Mouse (Mus musculus) frontal cortex, postnatal 36 days (tissue): ENCODE data around the gene Fkbp5.
A peak's percentile ranks its signal among the peaks of the same experiment; 100 is the strongest.

Source experiments
- DNase-seq, 2 experiments: peaks; one replicate each; pipeline ENCODE4 v3.0.0; 2022; ENCODE audit warnings: low spot score in 2 of 2

Gene Fkbp5

GRCm38 (mm10) chr17:28523355-28524008, 6.2 kb upstream of the Fkbp5 start:
- no peak for DNase-seq

DNA sequence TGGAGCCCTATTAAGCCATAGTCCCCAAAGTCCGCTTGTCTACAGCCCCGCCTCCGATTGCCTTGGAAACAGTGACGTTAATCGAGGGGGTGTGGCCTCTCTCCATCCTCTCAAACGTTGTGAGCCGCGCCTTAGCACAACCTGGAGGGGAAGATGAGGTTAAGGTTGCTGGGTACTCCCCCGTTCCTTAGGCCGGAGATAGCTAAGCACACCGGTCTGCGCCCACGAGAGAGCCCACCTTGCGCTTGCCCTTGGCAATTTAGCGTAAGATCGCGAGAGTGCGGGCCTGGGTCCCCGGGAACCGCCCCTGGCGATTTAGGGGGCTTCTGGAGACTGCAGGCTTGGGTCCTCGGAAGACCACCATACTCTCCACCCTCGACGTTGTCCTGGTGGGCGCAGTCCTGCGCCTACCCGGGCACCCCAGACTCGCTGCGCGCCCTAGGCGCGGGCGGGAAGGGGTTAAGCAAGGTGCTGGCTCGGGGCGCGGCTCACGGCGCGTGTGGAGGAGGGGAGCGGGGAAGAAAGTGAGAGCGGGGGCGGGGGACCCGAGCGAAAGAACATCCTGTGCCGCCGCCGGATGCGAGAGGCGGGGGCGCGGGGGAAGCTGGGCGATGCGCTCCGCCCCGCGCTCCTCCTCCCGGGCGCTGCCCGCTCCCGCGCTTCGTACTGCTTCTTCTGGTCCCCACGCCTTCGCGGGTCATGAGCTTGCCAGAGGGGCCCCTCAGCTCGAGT, 5.5 kb upstream of the Fkbp5 start:
- DNase-seq: peak; percentile 93

GRCm38 (mm10) chr17:28521920-28522319, 4.6 kb upstream of the Fkbp5 start:
- no peak for DNase-seq

GRCm38 (mm10) chr17:28521071-28521726, 3.9 kb upstream of the Fkbp5 start:
- DNase-seq: no peak

GRCm38 (mm10) chr17:28520561-28520960, 3.2 kb upstream of the Fkbp5 start:
- DNase-seq: no peak

GRCm38 (mm10) chr17:28519827-28520226, 2.5 kb upstream of the Fkbp5 start:
- peak in 1 of 2 experiments; percentile 12 for DNase-seq

DNA sequence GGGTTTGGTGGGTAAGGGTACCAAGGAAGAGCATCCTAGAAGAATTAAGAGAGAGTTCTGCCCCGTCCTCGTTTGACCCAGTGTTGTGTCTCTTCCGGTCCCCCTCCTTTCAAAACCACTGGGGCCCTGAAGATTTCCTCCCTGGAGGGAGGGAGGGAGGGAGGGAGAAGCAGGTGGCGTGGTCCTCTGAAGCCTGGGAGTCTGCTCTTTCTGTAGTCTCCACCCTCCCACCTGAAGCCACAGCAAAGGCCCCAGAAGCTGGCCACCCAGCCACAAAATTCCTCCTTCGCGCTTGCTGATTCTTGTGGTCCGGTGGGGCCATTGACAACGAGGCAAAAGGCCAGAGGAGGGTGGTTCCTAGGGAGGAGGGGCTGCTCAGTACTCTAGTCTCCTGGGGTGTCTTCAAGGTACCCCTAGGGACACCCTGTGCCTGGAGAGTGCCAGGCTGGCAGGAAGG, 1.3 kb upstream of the Fkbp5 start:
- no peak for DNase-seq

GRCm38 (mm10) chr17:28517956-28518614, 758 bp upstream of the Fkbp5 start:
- DNase-seq: peak; percentile 77 to 93

DNA sequence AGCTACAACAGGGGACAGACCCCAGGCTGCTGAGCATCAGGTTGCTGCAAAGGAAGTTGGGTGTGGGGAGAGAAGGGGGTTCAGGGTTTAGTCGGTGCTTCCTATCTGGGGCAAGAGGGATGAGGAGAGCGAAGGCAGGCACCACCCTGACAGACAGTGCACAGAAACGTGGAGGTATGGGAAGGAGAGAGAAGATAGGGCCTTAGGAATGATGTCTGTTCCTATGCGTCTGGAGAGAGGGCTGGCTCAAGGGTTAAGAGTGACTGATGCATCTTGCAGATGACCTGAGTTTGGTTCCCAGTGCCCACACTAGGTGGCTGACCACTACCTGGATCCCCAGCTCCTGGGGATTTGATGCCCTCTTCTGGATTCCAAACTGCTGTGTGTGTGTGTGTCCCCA, 446 bp downstream of the Fkbp5 start:
- no peak for DNase-seq

DNA sequence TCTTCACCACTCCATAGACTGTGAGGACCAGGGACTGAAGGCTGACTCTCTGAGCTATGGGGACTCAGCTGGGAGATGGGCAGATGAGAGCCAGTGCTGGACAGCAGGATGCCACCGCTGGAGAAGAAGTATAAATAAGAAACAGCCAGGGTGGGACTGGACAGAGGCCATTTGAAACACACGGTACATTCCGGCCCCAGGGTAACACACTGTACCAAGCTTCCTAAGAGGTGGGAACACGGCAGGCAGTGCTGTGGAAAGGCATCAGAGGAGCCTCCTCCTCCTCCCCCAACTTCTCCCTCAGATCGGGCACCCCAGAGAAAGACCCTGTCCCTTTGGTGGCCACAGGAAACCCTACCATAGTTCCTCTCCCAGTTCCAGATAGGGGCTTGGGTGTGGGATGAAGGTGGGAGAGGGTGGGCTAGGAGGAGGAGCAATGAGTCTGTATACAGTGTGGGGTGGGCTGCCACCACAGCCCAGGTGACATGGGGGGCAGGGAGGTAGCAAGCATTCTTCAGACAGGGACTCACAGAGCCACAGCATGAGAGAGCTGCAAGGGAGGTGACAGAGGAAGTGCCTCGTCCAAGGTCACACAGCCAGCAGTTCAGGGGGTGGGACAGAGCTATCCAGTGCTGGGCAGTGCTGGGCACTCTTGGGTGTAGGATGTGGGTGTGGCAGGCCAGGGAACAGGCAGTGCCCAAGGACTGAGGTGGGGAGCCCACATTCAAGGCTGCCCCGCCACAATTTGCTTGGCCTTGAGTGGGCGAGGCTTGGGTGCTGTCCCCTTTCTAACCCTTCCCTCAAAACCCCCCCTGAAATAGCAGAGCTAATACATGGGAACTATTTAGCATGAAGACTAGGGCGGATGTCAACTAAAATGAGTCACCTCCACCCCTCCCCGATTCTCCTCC, 1.6 kb downstream of the Fkbp5 start:
- no peak for DNase-seq

GRCm38 (mm10) chr17:28514555-28514954, 2.8 kb downstream of the Fkbp5 start:
- DNase-seq: no peak

GRCm38 (mm10) chr17:28513844-28514243, 3.5 kb downstream of the Fkbp5 start:
- DNase-seq: no peak

DNA sequence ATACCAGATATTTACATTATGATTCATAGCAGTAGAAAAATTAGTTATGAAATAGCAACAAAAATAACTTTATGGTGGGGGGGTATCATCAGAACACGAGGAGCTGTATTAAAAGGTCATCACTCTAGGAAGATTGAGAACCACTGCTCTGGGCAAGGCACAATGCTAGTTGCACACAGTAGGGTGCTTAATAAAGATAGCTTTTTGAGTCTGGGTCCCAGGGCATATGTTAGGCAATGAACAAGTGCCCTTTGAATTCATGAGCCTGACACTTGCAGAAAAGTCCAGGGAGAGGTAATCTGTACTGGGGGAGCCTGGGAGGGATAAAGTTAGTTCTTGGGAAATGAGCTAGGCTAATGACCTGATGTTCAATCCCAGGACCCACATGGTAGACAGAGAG, 4.0 kb downstream of the Fkbp5 start:
- DNase-seq: no peak

DNA sequence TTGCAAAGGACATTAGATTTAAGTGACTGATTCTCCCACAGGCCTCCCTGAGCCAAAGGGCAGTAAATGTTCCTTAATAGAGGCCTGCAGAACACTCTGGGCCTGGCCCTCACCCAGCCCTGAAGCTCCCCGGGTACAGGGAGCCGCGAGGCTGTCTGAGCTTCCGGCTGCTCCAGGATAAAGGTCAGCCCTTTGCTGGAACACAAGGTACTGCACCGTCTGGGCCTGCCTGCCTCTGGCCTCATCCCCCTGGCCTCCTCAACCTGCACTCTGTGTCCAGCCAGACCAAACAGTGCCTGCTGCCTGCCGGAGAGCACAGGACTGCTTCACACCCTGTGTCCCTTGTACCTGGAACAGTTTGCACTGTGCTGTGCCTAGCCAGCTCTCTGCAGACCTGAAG, 4.6 kb downstream of the Fkbp5 start:
- DNase-seq: no peak

DNA sequence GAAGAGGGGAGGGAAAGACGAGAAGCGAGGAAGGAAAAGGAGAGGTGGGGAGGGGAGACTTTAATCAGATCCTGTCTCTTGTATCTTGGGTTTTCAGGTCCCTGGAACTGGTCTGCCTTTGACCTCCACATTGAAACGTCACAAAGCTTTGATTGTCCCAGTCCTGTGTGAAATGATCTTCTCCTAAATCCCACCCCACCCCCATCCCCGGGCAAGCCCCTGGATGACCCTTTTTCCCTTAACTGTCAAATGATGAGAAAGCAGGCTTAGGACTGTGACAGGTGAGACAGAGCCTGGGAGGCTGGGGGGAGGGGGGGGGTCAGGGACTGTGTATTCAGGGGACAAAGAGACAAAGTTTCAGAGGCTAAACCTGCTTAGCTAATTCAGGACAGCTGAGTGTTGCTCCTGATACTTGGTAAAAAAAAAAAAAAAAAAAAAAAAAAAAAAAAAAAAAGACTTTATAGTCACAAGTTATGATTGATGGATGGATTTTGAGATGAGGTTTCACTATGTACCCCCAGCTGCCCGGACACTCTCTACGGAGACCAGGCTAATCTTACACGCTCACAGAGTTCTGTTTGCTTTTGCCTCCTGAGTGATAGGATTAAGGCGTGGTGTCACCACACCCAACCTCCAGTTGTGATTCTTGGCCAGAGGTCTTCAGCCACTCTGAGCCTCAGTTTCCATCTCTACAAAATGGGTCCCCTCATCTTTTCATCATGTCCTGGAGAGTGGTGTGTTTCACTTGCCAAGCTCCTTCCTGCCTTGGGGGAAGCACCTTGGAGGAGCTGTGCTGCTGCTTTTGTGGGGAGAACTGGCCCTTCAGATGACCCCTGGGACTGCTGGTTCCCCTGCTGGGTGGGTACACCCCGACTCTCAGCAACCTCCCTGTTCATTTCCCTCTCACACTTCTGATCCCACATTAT, 5.4 kb downstream of the Fkbp5 start:
- DNase-seq: no peak

DNA sequence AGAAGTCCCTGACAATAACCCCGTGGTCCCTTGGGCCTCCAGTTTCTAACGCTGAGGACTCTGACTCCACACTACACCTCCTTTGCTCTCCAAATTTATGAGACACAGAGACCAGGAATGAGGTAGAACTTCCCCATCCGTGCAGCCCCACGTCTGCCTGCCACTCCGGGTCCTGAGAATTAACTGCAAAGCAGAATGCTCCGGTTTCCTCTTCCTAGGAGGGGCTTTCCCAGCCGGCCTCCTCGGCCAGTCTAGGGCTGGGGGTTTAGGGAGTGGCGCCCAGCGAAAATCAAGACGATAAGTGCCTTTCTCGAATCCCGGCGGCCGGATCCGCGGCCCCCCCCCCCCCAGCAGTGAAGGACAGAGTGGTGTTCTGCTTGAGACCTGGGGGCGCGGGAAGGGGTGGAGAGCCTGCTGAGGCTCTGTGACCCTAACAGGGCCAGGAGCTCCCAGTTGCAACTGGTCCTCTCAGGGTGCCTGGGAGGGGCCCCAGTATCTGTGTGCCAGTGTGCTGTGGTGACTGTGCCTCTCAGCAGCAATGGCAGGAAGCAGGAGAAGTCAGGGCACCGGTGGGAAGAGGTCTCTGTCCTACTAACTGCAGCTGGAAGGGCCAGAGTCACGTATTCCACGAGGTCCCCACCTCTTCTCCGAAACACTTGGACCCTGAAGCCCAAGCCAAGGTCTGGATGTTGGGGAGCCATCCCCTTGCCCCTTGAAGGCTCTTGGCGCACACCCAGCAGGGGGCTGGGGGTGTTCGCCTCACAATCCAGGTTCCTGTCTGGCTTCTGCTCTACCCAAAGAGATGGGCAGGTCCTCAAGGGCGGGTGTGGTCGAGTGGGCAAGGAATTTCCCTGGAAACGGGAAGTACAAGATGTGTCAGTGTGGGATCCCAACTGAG, 6.6 kb downstream of the Fkbp5 start:
- DNase-seq: no peak

- DNase-seq: no peak
Observed at GRCm38 (mm10) chr17:28507496-28507895, 9.8 kb downstream of the Fkbp5 start.

- no peak for DNase-seq
Observed at GRCm38 (mm10) chr17:28506895-28507294, 10.4 kb downstream of the Fkbp5 start.

DNA sequence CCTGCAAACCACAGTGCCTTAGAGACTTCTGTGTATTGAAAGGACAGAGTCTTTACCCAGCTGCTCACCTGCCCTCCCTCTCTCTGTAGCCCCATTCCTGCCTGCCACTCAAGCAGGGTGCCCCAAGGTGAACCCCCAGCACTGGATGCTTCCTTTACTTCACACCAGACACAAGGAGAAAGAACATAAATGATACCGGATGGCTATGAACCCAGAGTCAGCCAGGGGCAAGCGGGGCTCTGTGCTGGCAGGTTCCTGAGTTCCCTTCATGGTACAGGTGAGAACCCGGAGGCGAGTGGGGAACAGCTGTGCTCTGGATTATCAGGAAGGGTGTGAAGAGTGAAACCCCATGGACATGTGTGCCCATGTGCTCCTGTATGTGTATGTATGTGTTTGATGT, 11.7 kb downstream of the Fkbp5 start:
- DNase-seq: no peak
